11 mouse cellular contexts compared by ENCODE assay signal in the genomic region with DNA sequence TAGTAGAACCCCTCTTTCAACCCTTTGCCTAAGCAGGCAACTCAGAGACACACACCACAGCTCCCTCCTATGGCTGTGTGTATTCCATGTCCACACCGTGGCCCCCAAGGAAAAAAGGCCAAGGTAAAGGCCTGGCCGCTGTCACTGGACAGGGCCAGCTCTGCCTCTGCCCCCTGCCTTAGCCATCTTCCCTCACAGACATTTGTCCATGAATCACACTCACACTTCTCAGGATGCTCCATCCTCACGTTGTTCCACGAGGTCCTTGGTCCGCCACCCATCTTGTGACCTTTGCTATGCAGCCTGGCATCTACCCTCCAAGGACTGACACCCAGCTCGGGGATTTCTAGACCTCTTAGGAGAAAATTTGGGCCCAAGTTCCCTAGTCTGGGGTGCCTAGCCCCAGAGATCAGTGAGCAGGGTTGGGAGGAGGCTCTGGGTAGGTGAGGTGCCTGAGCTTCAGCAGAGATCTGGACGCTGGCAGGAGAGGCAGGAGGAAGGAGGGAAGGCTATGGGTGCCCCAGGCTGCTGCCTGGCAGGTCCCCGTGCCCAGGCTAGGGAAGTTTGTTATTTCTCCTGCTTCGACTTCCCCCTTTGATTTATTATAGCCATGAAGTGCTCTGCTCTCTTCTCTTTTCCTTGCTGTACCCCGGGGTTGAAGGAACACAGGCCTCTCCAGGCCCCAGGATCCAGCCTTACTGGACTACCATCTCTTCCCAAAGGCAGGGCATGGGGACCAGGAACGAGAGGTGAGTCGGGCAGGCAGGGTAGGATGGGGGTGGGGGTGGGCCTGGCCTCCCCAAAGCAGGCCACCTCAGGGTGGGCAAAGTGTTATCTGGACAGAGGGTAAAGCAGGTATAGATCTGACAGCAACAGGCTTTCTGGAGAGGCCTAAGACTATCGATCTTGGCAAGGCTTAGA. TPM values are rescaled to one million over a fixed set of nuclear protein-coding genes. Genes with fewer than 3 reads are reported as not detected.
DNase-seq lines count a peak whose midpoint lies in the region; ATAC-seq and TF ChIP-seq lines count a peak whose summit lies in the region.
"Had no signal": no experiment of that assay in that cellular context is flagged by ENCODE, and none has a peak within 500 bp of the region (broad histone marks: within the 10 kb centered on the region; RNA-seq: fewer than 3 reads in every experiment).

A gene (plus strand): TSS at position 616 of the 921 bp plus-strand sequence.

- 0 out of 2 replicates have a peak within 1 kb of the TSS, but pooled peaks have one; percentile 40 for H3K9ac ChIP-seq in heart, embryonic 11.5 days (ENCODE audit: low read depth, low read length)
- no peak within 1 kb of the TSS for H3K9ac ChIP-seq in midbrain, postnatal 0 days (replicated peaks; ENCODE audit: low read length, poor library complexity, severe bottlenecking)
- H3K9ac ChIP-seq: forebrain, embryonic 12.5 days had no signal

- no peak within 1 kb of the TSS for H3K27ac ChIP-seq in heart, embryonic 11.5 days (ENCODE audit: low read depth, low read length)
- peak within 1 kb of the TSS; percentile 28; the same call in 1 of the 2 replicates for H3K27ac ChIP-seq in midbrain, embryonic 10.5 days (replicated peaks)
- no peak within 1 kb of the TSS for H3K27ac ChIP-seq in midbrain, postnatal 0 days (ENCODE audit: low read depth, low read length)
- H3K27ac ChIP-seq: forebrain, embryonic 12.5 days had no signal

- peaks cover 6% of the 10 kb centered on the region for H3K4me1 ChIP-seq in heart, embryonic 11.5 days (ENCODE audit: control insufficient read depth, insufficient read depth, low read length)
- H3K4me1 ChIP-seq in midbrain, embryonic 10.5 days = peaks cover 25% of the 10 kb centered on the region
- H3K4me1 ChIP-seq in midbrain, postnatal 0 days (ENCODE audit: insufficient read depth, low read length) = 0 out of 2 replicates have a peak, but pooled peaks cover 3% of the 10 kb centered on the region
- peaks cover 89% of the 10 kb centered on the region for H3K4me1 ChIP-seq in megakaryocyte, embryonic 14.5 days

- H3K27me3 ChIP-seq in heart, embryonic 11.5 days (ENCODE audit: control insufficient read depth, insufficient read depth, low read length) = no peaks in the 10 kb centered on the region
- peaks cover 9% of the 10 kb centered on the region; the same call in 1 of the 2 replicates for H3K27me3 ChIP-seq in midbrain, embryonic 10.5 days (ENCODE audit: low read depth, poor library complexity, severe bottlenecking)
- no peaks in the 10 kb centered on the region for H3K27me3 ChIP-seq in midbrain, postnatal 0 days (ENCODE audit: insufficient read depth, low read length)
- no peaks in the 10 kb centered on the region for H3K27me3 ChIP-seq in megakaryocyte, embryonic 14.5 days (replicated peaks)

- ATAC-seq in heart, embryonic 11.5 days (replicated peaks; ENCODE audit: insufficient number of reproducible peaks, low FRiP score, low TSS enrichment) = no peak
- no peak for ATAC-seq in midbrain, postnatal 0 days (ENCODE audit: low FRiP score)

- no peak within 1 kb of the TSS for H3K4me2 ChIP-seq in heart, embryonic 11.5 days
- H3K4me2 ChIP-seq in midbrain, postnatal 0 days (ENCODE audit: low read depth, low read length, poor library complexity, severe bottlenecking) = no peak within 1 kb of the TSS
- H3K4me2 ChIP-seq: forebrain, embryonic 12.5 days had no signal

- H3K9me3 ChIP-seq in heart, embryonic 11.5 days (replicated peaks; ENCODE audit: control insufficient read depth, low read length) = no peaks in the 10 kb centered on the region
- no peaks in the 10 kb centered on the region for H3K9me3 ChIP-seq in midbrain, embryonic 10.5 days (replicated peaks)
- H3K9me3 ChIP-seq in midbrain, postnatal 0 days (ENCODE audit: low read length) = no peaks in the 10 kb centered on the region
- no peaks in the 10 kb centered on the region for H3K9me3 ChIP-seq in megakaryocyte, embryonic 14.5 days
- H3K9me3 ChIP-seq: forebrain, embryonic 12.5 days had no signal

- no peak within 1 kb of the TSS for H3K4me3 ChIP-seq in heart, embryonic 11.5 days (ENCODE audit: low read depth, low read length)
- no peak within 1 kb of the TSS for H3K4me3 ChIP-seq in midbrain, embryonic 10.5 days
- no peak within 1 kb of the TSS for H3K4me3 ChIP-seq in midbrain, postnatal 0 days (ENCODE audit: low read depth, low read length)
- H3K4me3 ChIP-seq in megakaryocyte, embryonic 14.5 days (replicated peaks) = peak within 1 kb of the TSS; percentile 87
- H3K4me3 ChIP-seq: forebrain, embryonic 12.5 days had no signal

- DNase-seq in heart, postnatal 25 days (ENCODE audit: low spot score) = no peak
- DNase-seq in midbrain, embryonic 10.5 days (ENCODE audit: low spot score) = no peak
- no peak for DNase-seq in midbrain, postnatal 0 days (ENCODE audit: low spot score)
- DNase-seq in gonadal fat pad, adult 2 months (ENCODE audit: low read depth) = no peak
- DNase-seq in right cerebral cortex, adult 2 months (ENCODE audit: low spot score in 2 of 2) = no peak
- no peak for DNase-seq in thymus, postnatal 25 days
- DNase-seq: cerebellum, adult 18-20 months had no signal

- H3K36me3 ChIP-seq in heart, embryonic 11.5 days (ENCODE audit: control insufficient read depth, insufficient read depth, low read length) = no peaks in the 10 kb centered on the region
- no peaks in the 10 kb centered on the region for H3K36me3 ChIP-seq in midbrain, embryonic 10.5 days
- no peaks in the 10 kb centered on the region for H3K36me3 ChIP-seq in midbrain, postnatal 0 days (ENCODE audit: insufficient read depth, low read length)
- no peaks in the 10 kb centered on the region for H3K36me3 ChIP-seq in megakaryocyte, embryonic 14.5 days (replicated peaks; ENCODE audit: low read length)
- H3K36me3 ChIP-seq: forebrain, embryonic 12.5 days had no signal

- intact Hi-C loops in heart, postnatal 25 days (cut with DNase I) = no loop called here

- WGBS in heart, embryonic 11.5 days (ENCODE audit: insufficient replicate concordance) = 80% methylated on average over 13 of the region's 13 CpGs
- 84% methylated on average over 13 of the region's 13 CpGs for WGBS in midbrain, embryonic 10.5 days
- 83% methylated on average over 13 of the region's 13 CpGs for WGBS in midbrain, postnatal 0 days

- TF ChIP-seq CTCF in midbrain, postnatal 0 days (IDR thresholded peaks at IDR 0.05) = no peak

RNA-seq across cellular contexts. Expression of the gene that starts here (rescaled TPM):
- 1.7 and 1.9 TPM in 2 replicates for polyA plus RNA-seq in heart, embryonic 11.5 days (2014; fragmentation: Nextera tagmentation; extraction: Ambion mirVana)
- 1 to 10 TPM; 3.7 to 4.3 TPM for total RNA-seq in heart, postnatal 25 days (2021)
- 3.6 and 5.6 TPM in 2 replicates for polyA plus RNA-seq in midbrain, embryonic 10.5 days (2016; fragmentation: Nextera tagmentation; extraction: Ambion mirVana)
- 4.4 and 10.0 TPM in 2 replicates for total RNA-seq in midbrain, postnatal 0 days (2014; rRNA removed)
- 4.0 and 4.2 TPM in 2 replicates for polyA plus RNA-seq in midbrain, postnatal 0 days (2015; fragmentation: Nextera tagmentation; extraction: Ambion mirVana)
- 21.1 and 32.3 TPM in 2 replicates for polyA plus RNA-seq in gonadal fat pad, adult 2 months (2012; rRNA removed)
- polyA plus RNA-seq in megakaryocyte, embryonic 14.5 days (2012; ENCODE audit: insufficient read depth, low replicate concordance) = 24.1 and 123 TPM in 2 replicates
- polyA plus RNA-seq: activated CD4-positive, CD25-positive, alpha-beta regulatory T cell, adult 4 months had no signal
